Mouse (Mus musculus) forebrain, postnatal 0 days (tissue): ENCODE measurements around the gene Smco2. TPM values are rescaled to one million over a fixed set of nuclear protein-coding genes. Genes with fewer than 3 reads are reported as not detected.
"Not testable (repeated sequence)": the region's sequence is repeated elsewhere in the genome, so short reads cannot be mapped to it uniquely, and the experiment has no call there.

Experiments used
- ATAC-seq: fragments of 200-750 bp; cut with Nextera tagmentation; 2 replicates; pipeline ENCODE4 v1.8.0; 2017; ENCODE audit warnings: mild to moderate bottlenecking, moderate library complexity
- DNase-seq: peaks from one replicate; pipeline ENCODE4 v3.0.0-alpha.2; 2015
- H3K27ac ChIP-seq: fragments of 300-500 bp; sonication (generic); 2 replicates; pipeline ENCODE4 v1.5.1; 2014; ENCODE audit warnings: low read depth, mild to moderate bottlenecking, antibody characterized with exemption, low read length, moderate library complexity, mixed read lengths
- H3K27me3 ChIP-seq: fragments of 300-500 bp; sonication (generic); 2 replicates; pipeline ENCODE4 v1.6.1; 2014; ENCODE audit warnings: mild to moderate bottlenecking, low read length, mixed read lengths; ENCODE audit not compliant: insufficient read depth
- H3K36me3 ChIP-seq: fragments of 300-500 bp; sonication (generic); 2 replicates; pipeline ENCODE4 v1.6.1; 2014; ENCODE audit warnings: mild to moderate bottlenecking, moderate library complexity; ENCODE audit not compliant: insufficient read depth
- H3K4me1 ChIP-seq: fragments of 300-500 bp; sonication (generic); 2 replicates; pipeline ENCODE4 v1.6.1; 2014; ENCODE audit warnings: antibody characterized with exemption; ENCODE audit not compliant: insufficient read depth
- H3K4me2 ChIP-seq: fragments of 300-500 bp; sonication (generic); 2 replicates; pipeline ENCODE4 v1.6.1; 2014; ENCODE audit warnings: low read depth, mild to moderate bottlenecking, moderate library complexity
- H3K4me3 ChIP-seq: fragments of 300-500 bp; sonication (generic); 2 replicates; pipeline ENCODE4 v1.5.1; 2014; ENCODE audit warnings: low read depth, low read length, mixed read lengths
- H3K9ac ChIP-seq: fragments of 300-500 bp; sonication (generic); 2 replicates; pipeline ENCODE4 v1.6.1; 2014; ENCODE audit warnings: mild to moderate bottlenecking
- H3K9me3 ChIP-seq: fragments of 300-500 bp; sonication (generic); 2 replicates; pipeline ENCODE4 v1.6.1; 2016; ENCODE audit warnings: low read length
- CTCF ChIP-seq: sonication (generic); IDR thresholded peaks from 2 replicates; pipeline ENCODE4 v1.5.1; 2016; ENCODE audit warnings: antibody characterized with exemption, control low read depth, low read depth
- WGBS: fragments of 180-500 bp; shearing (Covaris S2); extraction: QIAGEN DNeasy Blood & Tissue Kit; methylation state at CpG from one replicate; pipeline ENCODE4 v1.1.7; 2014; 5-methylcytosine and 5-hydroxymethylcytosine counted together
- polyA plus RNA-seq: library from polyadenylated mRNA; unstranded; fragments of >200 nt; fragmentation: Nextera tagmentation; extraction: Ambion mirVana; gene quantifications from 2 replicates; pipeline ENCODE4 v1.2.1, GENCODE M21; 2015
- total RNA-seq: library from RNA; depleted of rRNA; stranded (reverse); fragments of >200 nt; gene quantifications from 2 replicates; pipeline ENCODE4 v1.2.3, GENCODE M21; 2014

The Smco2 gene
- total and polyA plus RNA-seq, 2 experiments from 2014 or later, result not detected

- H3K4me2 ChIP-seq, result no peak overlapping the region
- no peak overlapping the region for H3K27ac ChIP-seq
- no peak overlapping the region for H3K4me3 ChIP-seq
- H3K36me3 ChIP-seq, result no peaks in the 10 kb centered on the region
- DNase-seq (no peak), ATAC-seq (no peak)
- H3K9me3 ChIP-seq, result no peaks in the 10 kb centered on the region
- H3K9ac ChIP-seq, result no peak overlapping the region
- WGBS, result 95% methylated on average over 9 of the region's 9 CpGs
- H3K27me3 ChIP-seq, result no peaks in the 10 kb centered on the region
- no peak for TF ChIP-seq CTCF
- no peaks in the 10 kb centered on the region for H3K4me1 ChIP-seq
These were observed 5.3 kb downstream of the Smco2 start for GRCm38 (mm10) chr6:146855185-146855584.

GRCm38 (mm10) chr6:146857386-146857785, 7.5 kb downstream of the Smco2 start:
- Histone ChIP-seq H3K36me3 (no peaks in the 10 kb centered on the region), H3K4me1 (no peaks in the 10 kb centered on the region), H3K27me3 (no peaks in the 10 kb centered on the region), H3K9me3 (no peaks in the 10 kb centered on the region), H3K27ac (no peak overlapping the region), H3K4me2 (no peak overlapping the region), H3K9ac (no peak overlapping the region), H3K4me3 (no peak overlapping the region)
- TF ChIP-seq CTCF, result no peak
- peak; percentile 5 for DNase-seq
- WGBS, result 70% methylated on average over 2 of the region's 2 CpGs
- ATAC-seq, result peak; percentile 20; the same call in 1 of the 2 replicates

GRCm38 (mm10) chr6:146863154-146863553, 13.2 kb downstream of the Smco2 start:
- no peaks in the 10 kb centered on the region for H3K27me3 ChIP-seq
- H3K4me2 ChIP-seq, result no peak overlapping the region
- DNase-seq, result no peak
- WGBS, result 94% methylated on average over 2 of the region's 2 CpGs
- TF ChIP-seq CTCF, result no peak
- H3K27ac ChIP-seq, result no peak overlapping the region
- H3K36me3 ChIP-seq, result no peaks in the 10 kb centered on the region
- no peaks in the 10 kb centered on the region for H3K4me1 ChIP-seq
- ATAC-seq, result no peak
- H3K9me3 ChIP-seq, result no peaks in the 10 kb centered on the region
- no peak overlapping the region for H3K4me3 ChIP-seq
- no peak overlapping the region for H3K9ac ChIP-seq

GRCm38 (mm10) chr6:146864370-146864769, 14.5 kb downstream of the Smco2 start:
- ATAC-seq, H3K4me3 ChIP-seq, H3K27ac ChIP-seq, H3K9ac ChIP-seq, DNase-seq, H3K4me2 ChIP-seq, H3K9me3 ChIP-seq, H3K27me3 ChIP-seq, H3K36me3 ChIP-seq, H3K4me1 ChIP-seq: not testable (repeated sequence)
- 98% methylated on average over 2 of the region's 5 CpGs for WGBS

- H3K4me3 ChIP-seq, result no peak overlapping the region
- 81% methylated on average over 4 of the region's 4 CpGs for WGBS
- DNase-seq (no peak), ATAC-seq (no peak)
- H3K36me3 ChIP-seq, result no peaks in the 10 kb centered on the region
- H3K27me3 ChIP-seq, result no peaks in the 10 kb centered on the region
- 0 out of 2 replicates have a peak, but pooled peaks have one; percentile 19 for TF ChIP-seq CTCF
- no peaks in the 10 kb centered on the region for H3K9me3 ChIP-seq
- no peak overlapping the region for H3K9ac ChIP-seq
- no peak overlapping the region for H3K27ac ChIP-seq
- H3K4me2 ChIP-seq, result no peak overlapping the region
- H3K4me1 ChIP-seq, result no peaks in the 10 kb centered on the region
These were observed 15.8 kb downstream of the Smco2 start for GRCm38 (mm10) chr6:146865701-146866100.

- Histone ChIP-seq H3K27me3 (no peaks in the 10 kb centered on the region), H3K9ac (no peak overlapping the region), H3K27ac (no peak overlapping the region), H3K36me3 (no peaks in the 10 kb centered on the region), H3K4me2 (no peak overlapping the region), H3K9me3 (no peaks in the 10 kb centered on the region), H3K4me3 (no peak overlapping the region), H3K4me1 (no peaks in the 10 kb centered on the region)
- WGBS, result 92% methylated on average over 4 of the region's 4 CpGs
- no peak for TF ChIP-seq CTCF
- DNase-seq (no peak), ATAC-seq (no peak)
These were observed 22.1 kb downstream of the Smco2 start for GRCm38 (mm10) chr6:146871975-146872374.

GRCm38 (mm10) chr6:146874415-146874814, 24.5 kb downstream of the Smco2 start:
- no peaks in the 10 kb centered on the region for H3K36me3 ChIP-seq
- H3K4me1 ChIP-seq, result no peaks in the 10 kb centered on the region
- H3K9ac ChIP-seq, result no peak overlapping the region
- ATAC-seq (no peak), DNase-seq (no peak)
- WGBS, result 75% methylated on average over 6 of the region's 6 CpGs
- no peak overlapping the region for H3K4me3 ChIP-seq
- no peak for TF ChIP-seq CTCF
- no peaks in the 10 kb centered on the region for H3K9me3 ChIP-seq
- no peaks in the 10 kb centered on the region for H3K27me3 ChIP-seq
- no peak overlapping the region for H3K27ac ChIP-seq
- no peak overlapping the region for H3K4me2 ChIP-seq

GRCm38 (mm10) chr6:146876820-146877219, 26.9 kb downstream of the Smco2 start:
- peak; percentile 32 for TF ChIP-seq CTCF
- DNase-seq, result no peak
- H3K4me1 ChIP-seq, result no peaks in the 10 kb centered on the region
- no peaks in the 10 kb centered on the region for H3K9me3 ChIP-seq
- ATAC-seq, result no peak
- H3K27me3 ChIP-seq, result no peaks in the 10 kb centered on the region
- no peak overlapping the region for H3K4me2 ChIP-seq
- WGBS, result 90% methylated on average over 2 of the region's 2 CpGs
- H3K9ac ChIP-seq, result no peak overlapping the region
- no peak overlapping the region for H3K4me3 ChIP-seq
- no peaks in the 10 kb centered on the region for H3K36me3 ChIP-seq
- H3K27ac ChIP-seq, result no peak overlapping the region
